Mouse (Mus musculus) stomach, postnatal 0 days (tissue): ENCODE data around the gene Cdc20.

Source experiments
- CTCF ChIP-seq: IDR thresholded peaks from 2 replicates; pipeline ENCODE4 v1.5.1; 2016; ENCODE audit warnings: antibody characterized with exemption, low read depth, mild to moderate bottlenecking, moderate library complexity
- EP300 ChIP-seq: optimal IDR thresholded peaks from 2 replicates; pipeline ENCODE3; 2016; ENCODE audit warnings: antibody characterized with exemption

DNA sequence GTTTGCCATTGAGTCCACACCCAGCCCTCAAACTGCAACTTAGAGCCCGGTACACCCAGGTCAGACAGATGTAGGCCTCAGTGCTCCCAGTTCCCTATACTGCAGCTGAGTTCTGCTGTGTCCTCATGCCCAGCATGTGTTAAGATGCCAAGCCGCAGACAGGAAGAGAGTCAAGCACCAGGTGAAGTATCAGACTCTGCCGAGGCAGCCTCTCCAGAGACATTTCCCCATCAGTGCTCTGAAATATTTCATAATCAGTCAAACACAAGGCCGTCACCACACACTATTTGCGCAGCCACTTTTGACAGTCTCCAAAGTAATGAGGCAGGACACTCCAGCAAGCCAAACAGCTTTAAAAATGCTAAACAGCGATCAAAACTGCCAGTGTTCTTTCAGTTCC is 38.8 kb downstream of the Cdc20 start:
- TF ChIP-seq CTCF, result no peak
- TF ChIP-seq EP300, result no peak
